Mouse (Mus musculus): Measurements from ENCODE around the gene Ptgdr. TPM values are rescaled to one million over a fixed set of nuclear protein-coding genes. Genes with fewer than 3 reads are reported as not detected.
A peak's percentile ranks its signal among the peaks of the same experiment; 100 is the strongest.
"Not testable (repeated sequence)": the region's sequence is repeated elsewhere in the genome, so short reads cannot be mapped to it uniquely, and the experiment has no call there.

The Ptgdr gene
- polyA plus RNA-seq, 1 experiment from 2014 or later, result not detected

DNA sequence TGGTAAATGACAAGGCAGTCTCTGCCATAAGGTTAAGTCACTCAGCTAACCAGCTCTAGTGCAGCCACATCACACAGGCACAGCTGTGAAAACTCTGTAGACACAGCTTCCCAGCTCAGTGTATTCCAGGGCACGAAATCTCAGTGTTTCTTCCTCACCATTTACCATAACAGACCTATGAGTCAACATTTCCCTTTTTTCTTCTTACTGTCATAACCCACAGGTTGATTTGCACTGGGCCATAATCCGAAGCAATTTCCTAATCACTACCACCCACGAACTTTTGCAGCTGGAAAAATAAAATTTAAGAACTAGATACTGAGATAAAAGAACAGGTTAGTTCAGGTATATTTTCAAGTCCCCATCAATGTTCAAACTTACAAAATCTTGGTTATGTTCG lies 31.4 kb downstream of the Ptgdr start:
- WGBS, result 68% methylated on average over 4 of the region's 4 CpGs
- Histone ChIP-seq H3K27ac (ENCODE audit: low read length) (no peak overlapping the region), H3K4me2 (ENCODE audit: low read depth, low read length) (no peak overlapping the region), H3K36me3 (ENCODE audit: control insufficient read depth, insufficient read depth, low read length) (no peaks in the 10 kb centered on the region), H3K4me1 (replicated peaks; ENCODE audit: control insufficient read depth, insufficient read depth, low read length) (no peaks in the 10 kb centered on the region), H3K27me3 (ENCODE audit: control insufficient read depth, insufficient read depth, low read depth, low read length) (no peaks in the 10 kb centered on the region), H3K4me3 (ENCODE audit: low read length) (no peak overlapping the region), H3K9ac (ENCODE audit: low read length) (no peak overlapping the region), H3K9me3 (ENCODE audit: control insufficient read depth, low read length) (no peaks in the 10 kb centered on the region)
- no peak for ATAC-seq (ENCODE audit: low read depth)

DNA sequence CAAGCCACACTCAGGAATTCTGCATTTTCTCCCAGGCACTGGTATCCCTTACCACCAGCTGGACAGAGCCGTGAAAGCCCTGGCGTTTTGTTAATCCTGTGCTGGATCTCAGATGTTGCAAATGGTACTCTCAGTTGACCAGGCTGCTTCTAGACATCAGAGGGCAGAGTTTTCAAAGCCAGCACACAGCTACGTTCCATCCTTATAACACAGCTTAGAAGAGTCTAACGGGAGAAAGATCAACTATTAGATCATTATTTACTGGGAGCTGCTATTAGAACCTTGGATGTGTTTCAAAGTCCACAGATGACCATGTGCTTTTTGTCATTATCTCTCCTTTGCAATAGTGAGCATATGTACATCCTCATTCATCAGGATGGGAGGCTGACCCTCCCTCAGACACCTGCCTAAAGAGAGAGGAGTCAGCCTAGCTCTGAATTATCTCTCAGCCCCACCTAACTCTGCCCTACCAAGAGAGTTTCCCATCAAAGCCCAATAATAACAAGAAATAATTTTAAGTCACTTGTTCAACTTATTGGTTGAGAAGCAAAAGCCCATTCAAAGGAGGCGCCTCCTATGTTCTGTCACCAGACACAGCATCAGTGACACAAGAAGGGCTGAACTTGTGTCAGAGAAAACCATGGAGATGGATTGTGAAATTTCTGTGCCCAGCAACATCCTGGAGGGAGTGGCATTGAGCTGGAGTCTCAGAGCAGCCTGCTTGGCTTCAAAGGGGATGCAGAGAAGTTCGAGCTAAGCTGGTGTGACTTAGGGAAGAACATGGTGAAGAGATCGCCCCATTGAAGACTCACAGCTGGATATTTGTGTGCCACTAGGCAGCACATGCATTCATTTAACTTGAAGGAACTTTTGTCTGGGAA lies 37.8 kb downstream of the Ptgdr start:
- Histone ChIP-seq H3K9me3 (ENCODE audit: control insufficient read depth, low read length) (no peaks in the 10 kb centered on the region), H3K4me2 (ENCODE audit: low read depth, low read length) (no peak overlapping the region), H3K27ac (ENCODE audit: low read length) (no peak overlapping the region), H3K36me3 (ENCODE audit: control insufficient read depth, insufficient read depth, low read length) (no peaks in the 10 kb centered on the region), H3K27me3 (ENCODE audit: control insufficient read depth, insufficient read depth, low read depth, low read length) (no peaks in the 10 kb centered on the region), H3K4me3 (ENCODE audit: low read length) (no peak overlapping the region), H3K9ac (ENCODE audit: low read length) (no peak overlapping the region), H3K4me1 (replicated peaks; ENCODE audit: control insufficient read depth, insufficient read depth, low read length) (no peaks in the 10 kb centered on the region)
- ATAC-seq (ENCODE audit: low read depth), result peak; percentile 81
- WGBS, result 45% methylated on average over 7 of the region's 7 CpGs

DNA sequence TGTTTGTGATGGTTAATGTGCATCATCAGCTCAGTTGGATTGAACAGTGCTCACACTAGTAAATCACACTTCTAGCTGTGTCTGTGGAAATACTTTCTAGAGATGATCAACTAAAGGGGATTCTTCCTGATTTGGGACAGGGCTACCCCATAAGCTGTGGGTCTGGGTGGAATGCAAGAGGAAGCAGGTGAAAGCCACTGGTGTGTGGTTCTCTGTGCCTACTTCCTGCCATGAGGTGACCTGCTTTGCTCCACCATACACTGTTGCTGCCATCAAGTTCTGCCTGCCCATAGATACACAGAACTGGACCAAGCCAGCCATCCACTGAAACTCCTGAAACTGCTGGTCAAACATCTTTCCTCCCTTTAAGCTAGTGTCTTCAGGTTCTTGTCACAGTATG lies 46.0 kb downstream of the Ptgdr start:
- H3K4me3 ChIP-seq (ENCODE audit: low read length); ATAC-seq (ENCODE audit: low read depth); H3K9me3 ChIP-seq (ENCODE audit: control insufficient read depth, low read length): not testable (repeated sequence)

More for the DNA sequence above, 46.0 kb downstream of the Ptgdr start:
- not testable (repeated sequence) for H3K4me1 ChIP-seq (replicated peaks; ENCODE audit: control insufficient read depth, insufficient read depth, low read length); H3K36me3 ChIP-seq (ENCODE audit: control insufficient read depth, insufficient read depth, low read length); H3K27ac ChIP-seq (ENCODE audit: low read length); H3K4me2 ChIP-seq (ENCODE audit: low read depth, low read length); H3K9ac ChIP-seq (ENCODE audit: low read length); H3K27me3 ChIP-seq (ENCODE audit: control insufficient read depth, insufficient read depth, low read depth, low read length)

Other genes with a start within 250 kb of the Ptgdr start
- gene Gm5624, start 231.4 kb downstream of the Ptgdr start, polyA plus RNA-seq (2015; fragmentation: Nextera tagmentation; extraction: Ambion mirVana), result not detected in 2 replicates
- gene Gm8257, start 152.9 kb downstream of the Ptgdr start, polyA plus RNA-seq (2015; fragmentation: Nextera tagmentation; extraction: Ambion mirVana), result not detected in 2 replicates
- gene Gm8267, start 109.0 kb downstream of the Ptgdr start, polyA plus RNA-seq (2015; fragmentation: Nextera tagmentation; extraction: Ambion mirVana), result not detected in 2 replicates
- 5.2 and 5.3 TPM in 2 replicates for gene Ptger2, start 128.8 kb upstream of the Ptgdr start, polyA plus RNA-seq (2015; fragmentation: Nextera tagmentation; extraction: Ambion mirVana)

Data from lung, embryonic 16.5 days (tissue).